Mouse (Mus musculus): ENCODE data around the gene Glyatl3.

GRCm38 (mm10) chr17:40874701-40875100 lies 39.4 kb downstream of the Glyatl3 start:
- no peak for TF ChIP-seq CTCF (IDR thresholded peaks at IDR 0.05)
- TF ChIP-seq POLR2A (IDR thresholded peaks at IDR 0.05; ENCODE audit: insufficient read depth, low read depth, low read length), result no peak
